Mouse (Mus musculus): Measurements from ENCODE around the gene Efcc1. TPM values are rescaled to one million over a fixed set of nuclear protein-coding genes. Genes with fewer than 3 reads are reported as not detected.

Gene Efcc1
- polyA plus RNA-seq, 1 experiment = 0.55 TPM

DNA sequence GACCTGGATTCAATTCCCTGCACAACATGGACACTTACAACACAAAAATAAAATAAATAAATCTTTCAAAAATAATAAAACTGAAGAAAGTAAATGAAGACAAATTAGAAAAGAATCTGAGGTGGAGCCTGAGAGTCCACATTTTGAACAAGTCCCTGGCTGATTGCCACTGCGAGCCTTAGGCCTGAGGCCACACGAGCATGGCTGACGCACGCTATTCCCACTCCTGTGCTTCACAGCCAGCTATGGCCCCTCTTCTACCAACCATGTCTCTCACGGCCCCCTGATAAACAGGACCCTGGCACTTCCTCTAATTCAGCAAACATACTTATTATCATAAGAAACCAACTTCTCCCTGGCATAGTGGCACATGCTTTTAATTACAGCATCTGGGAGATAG, 56.0 kb downstream of the Efcc1 start:
- WGBS = 70% methylated on average over 5 of the region's 5 CpGs
- H3K4me1 ChIP-seq (ENCODE audit: control insufficient read depth, insufficient read depth, low read length) = peaks cover 18% of the 10 kb centered on the region; the same call in 1 of the 2 replicates
- no peak overlapping the region for H3K4me3 ChIP-seq (replicated peaks; ENCODE audit: control insufficient read depth, low read depth, low read length)
- TF ChIP-seq POLR2A (IDR thresholded peaks at IDR 0.05; ENCODE audit: borderline replicate concordance, control insufficient read depth, low read depth, low read length) (no peak), CTCF (IDR thresholded peaks at IDR 0.05; ENCODE audit: control insufficient read depth, insufficient read depth, low read length) (no peak)
- no peak overlapping the region for H3K27ac ChIP-seq (ENCODE audit: control insufficient read depth, insufficient read depth, low read depth, low read length, poor library complexity)

DNA sequence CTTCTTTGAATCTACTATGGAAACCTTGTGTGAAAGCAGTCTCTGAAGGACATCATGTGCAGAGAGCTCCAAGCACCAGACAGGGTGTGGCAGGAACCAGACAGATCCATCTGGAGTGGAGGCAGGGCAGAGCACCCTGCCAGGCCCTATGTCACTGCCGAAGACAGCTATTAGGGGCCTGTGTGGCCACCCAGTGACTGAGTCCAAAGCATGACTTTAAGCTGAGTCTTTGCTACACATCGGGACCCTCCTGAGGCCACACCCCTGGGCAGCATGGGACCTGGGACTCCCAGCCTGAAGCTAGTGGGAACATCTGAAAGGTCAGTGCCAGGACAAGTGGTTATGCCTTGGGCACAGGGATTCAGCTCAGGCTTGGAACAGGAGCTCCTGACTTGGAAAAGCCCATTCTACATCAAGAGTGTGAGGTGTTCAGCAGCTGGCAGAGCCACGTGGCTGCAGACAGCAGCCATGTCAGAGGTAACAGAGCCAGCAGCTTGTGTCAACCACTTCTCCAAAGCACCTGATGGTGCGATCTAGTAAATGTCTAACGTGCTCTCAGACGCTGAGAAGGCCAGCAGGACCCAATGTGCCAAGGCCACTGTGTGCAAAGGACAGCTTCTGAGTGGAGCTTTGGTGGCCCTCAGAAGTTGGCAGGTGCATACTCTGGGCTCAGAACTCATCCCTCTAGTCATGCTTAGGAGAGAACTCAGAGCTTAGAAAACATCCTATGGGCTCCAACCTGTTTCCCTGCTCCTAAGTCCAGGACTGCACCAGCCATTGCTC, 56.6 kb downstream of the Efcc1 start:
- Histone ChIP-seq H3K4me3 (replicated peaks; ENCODE audit: control insufficient read depth, low read depth, low read length) (no peak overlapping the region), H3K4me1 (ENCODE audit: control insufficient read depth, insufficient read depth, low read length) (peaks cover 20% of the 10 kb centered on the region; the same call in 1 of the 2 replicates), H3K27ac (ENCODE audit: control insufficient read depth, insufficient read depth, low read depth, low read length, poor library complexity) (no peak overlapping the region)
- WGBS = 78% methylated on average over 6 of the region's 6 CpGs
- TF ChIP-seq CTCF (IDR thresholded peaks at IDR 0.05; ENCODE audit: control insufficient read depth, insufficient read depth, low read length) (no peak), POLR2A (IDR thresholded peaks at IDR 0.05; ENCODE audit: borderline replicate concordance, control insufficient read depth, low read depth, low read length) (no peak)

DNA sequence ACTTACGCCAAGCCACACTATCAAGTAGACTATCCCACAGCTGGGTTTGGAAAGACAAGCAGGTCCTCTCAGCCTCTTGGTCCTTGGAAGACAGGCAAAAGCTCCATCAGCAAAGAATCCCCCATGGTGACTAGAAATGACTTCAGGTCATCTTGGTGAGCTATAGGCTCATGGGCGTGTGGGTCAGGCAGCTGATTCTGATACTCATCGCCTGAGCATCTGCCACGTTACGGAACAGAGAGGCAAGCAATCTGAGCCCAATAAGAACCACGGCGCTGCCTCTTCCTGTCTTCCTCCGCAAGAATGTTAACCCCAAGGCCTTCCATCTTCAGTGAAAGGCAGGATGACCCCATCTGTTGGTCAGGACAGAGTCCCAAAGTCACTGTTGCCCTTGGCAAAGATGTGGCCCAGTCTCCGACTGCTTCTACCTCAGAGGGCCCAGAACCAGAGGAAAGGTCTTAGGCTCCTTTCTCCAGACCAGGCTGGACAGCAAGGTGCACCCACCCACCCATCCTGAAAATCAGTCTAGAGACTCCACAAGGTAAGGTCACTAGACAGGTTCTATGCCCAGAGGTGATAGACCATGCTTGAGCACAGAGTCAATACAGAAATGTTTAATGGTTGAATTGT, 57.7 kb downstream of the Efcc1 start:
- H3K4me3 ChIP-seq (replicated peaks; ENCODE audit: control insufficient read depth, low read depth, low read length) = no peak overlapping the region
- no peak for TF ChIP-seq CTCF (IDR thresholded peaks at IDR 0.05; ENCODE audit: control insufficient read depth, insufficient read depth, low read length)
- no peak for TF ChIP-seq POLR2A (IDR thresholded peaks at IDR 0.05; ENCODE audit: borderline replicate concordance, control insufficient read depth, low read depth, low read length)
- peaks cover 20% of the 10 kb centered on the region; the same call in 1 of the 2 replicates for H3K4me1 ChIP-seq (ENCODE audit: control insufficient read depth, insufficient read depth, low read length)
- H3K27ac ChIP-seq (ENCODE audit: control insufficient read depth, insufficient read depth, low read depth, low read length, poor library complexity) = no peak overlapping the region; the same call in 1 of the 2 replicates
- 82% methylated on average over 9 of the region's 9 CpGs for WGBS

DNA sequence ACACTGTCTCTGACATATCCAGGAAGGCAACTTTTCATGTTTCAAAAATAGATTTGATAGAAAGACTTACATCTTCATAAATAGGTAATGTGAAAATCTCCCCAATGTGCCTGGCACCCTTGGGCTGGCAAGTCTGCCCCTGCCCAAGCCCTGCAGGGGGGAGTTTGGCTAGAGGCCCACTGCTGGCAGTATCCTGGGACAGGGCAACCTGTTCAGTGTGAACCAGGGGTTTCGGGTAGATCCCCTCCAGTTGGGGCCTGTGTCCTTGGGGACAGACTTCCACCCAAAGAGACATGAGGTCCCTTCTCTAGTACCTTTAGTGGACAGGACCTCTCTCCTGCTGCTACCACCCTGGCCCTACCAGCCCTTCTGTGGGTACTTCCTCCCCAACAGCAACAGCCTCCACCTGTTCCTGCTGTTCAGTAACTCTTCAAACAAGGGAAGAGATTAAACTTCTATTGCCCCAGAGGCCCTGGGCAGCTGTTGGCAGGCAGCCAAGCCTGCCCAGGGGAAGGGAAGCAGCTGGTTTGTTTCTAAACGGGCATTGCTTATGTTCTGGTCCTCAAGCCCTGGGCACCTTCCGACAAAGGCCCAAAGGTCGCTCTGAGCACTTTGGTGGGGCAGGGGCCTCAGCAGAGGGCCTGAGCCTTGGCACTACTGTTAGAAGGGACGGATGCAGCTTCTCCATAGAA, 58.4 kb downstream of the Efcc1 start:
- peak overlapping the region; percentile 89 for H3K27ac ChIP-seq (ENCODE audit: control insufficient read depth, insufficient read depth, low read depth, low read length, poor library complexity)
- TF ChIP-seq POLR2A (IDR thresholded peaks at IDR 0.05; ENCODE audit: borderline replicate concordance, control insufficient read depth, low read depth, low read length) = no peak
- peaks cover 20% of the 10 kb centered on the region; the same call in 1 of the 2 replicates for H3K4me1 ChIP-seq (ENCODE audit: control insufficient read depth, insufficient read depth, low read length)
- H3K4me3 ChIP-seq (replicated peaks; ENCODE audit: control insufficient read depth, low read depth, low read length) = no peak overlapping the region
- 10% methylated on average over 5 of the region's 5 CpGs for WGBS

DNA sequence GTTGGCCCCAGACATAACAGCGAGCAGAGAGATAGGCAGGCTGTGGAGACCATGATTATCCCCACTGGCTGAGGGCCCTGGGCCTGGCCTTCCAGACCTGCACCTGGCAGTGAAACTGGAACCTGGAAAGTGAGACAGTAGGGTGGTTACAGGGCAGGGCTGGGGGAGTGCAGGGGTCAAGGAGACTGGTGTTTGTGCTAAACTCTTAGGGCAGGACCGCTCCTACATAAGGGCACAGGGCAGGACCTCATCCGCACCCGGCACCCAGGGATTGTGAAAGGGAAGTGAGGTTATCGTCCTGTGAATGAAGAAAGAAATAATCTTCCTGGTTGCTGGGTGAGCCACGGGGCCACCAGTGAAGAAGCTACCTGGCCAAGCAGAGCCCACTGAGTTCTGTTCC, 59.1 kb downstream of the Efcc1 start:
- no peak for TF ChIP-seq POLR2A (IDR thresholded peaks at IDR 0.05; ENCODE audit: borderline replicate concordance, control insufficient read depth, low read depth, low read length)
- TF ChIP-seq CTCF (IDR thresholded peaks at IDR 0.05; ENCODE audit: control insufficient read depth, insufficient read depth, low read length) = no peak
- no peak overlapping the region for H3K4me3 ChIP-seq (replicated peaks; ENCODE audit: control insufficient read depth, low read depth, low read length)
- WGBS = 37% methylated on average over 6 of the region's 6 CpGs
- peaks cover 20% of the 10 kb centered on the region; the same call in 1 of the 2 replicates for H3K4me1 ChIP-seq (ENCODE audit: control insufficient read depth, insufficient read depth, low read length)
- peak overlapping the region; percentile 89 for H3K27ac ChIP-seq (ENCODE audit: control insufficient read depth, insufficient read depth, low read depth, low read length, poor library complexity)

DNA sequence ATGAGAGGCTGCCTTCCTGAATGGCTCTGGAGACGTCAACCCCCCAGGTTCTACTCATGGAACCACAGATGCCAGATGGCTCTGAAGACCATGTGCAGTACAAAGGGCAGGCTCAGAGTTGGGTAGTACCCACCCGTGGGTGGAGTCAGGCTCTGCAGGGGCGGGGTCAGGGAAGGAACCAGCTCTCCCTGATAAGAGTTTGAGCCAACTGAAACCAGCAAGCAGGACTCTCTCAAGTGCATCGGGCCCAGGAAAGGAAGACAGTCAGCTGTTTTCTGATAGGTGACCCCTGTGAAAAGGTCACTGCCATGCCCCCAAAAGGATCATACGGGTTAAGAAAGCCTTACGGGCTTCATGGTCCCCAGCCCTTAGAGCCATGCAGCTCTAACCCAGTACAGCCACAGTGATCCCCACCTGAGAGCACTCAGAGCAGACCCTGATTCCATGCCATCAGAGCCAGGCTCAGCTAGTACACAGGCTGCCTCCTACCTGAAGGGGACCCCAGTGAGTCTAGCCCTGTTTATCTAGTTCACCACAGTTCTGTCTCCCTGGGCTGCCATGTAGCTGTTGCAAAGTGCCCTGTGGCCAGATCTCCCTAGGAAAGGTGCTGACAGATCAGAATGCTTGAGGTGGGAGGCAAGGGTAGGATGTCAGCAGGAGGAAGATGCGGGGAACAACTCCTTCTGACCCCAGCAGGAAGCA, 60.3 kb downstream of the Efcc1 start:
- 23% methylated on average over 7 of the region's 7 CpGs for WGBS
- H3K4me1 ChIP-seq (ENCODE audit: control insufficient read depth, insufficient read depth, low read length) = peaks cover 20% of the 10 kb centered on the region; the same call in 1 of the 2 replicates
- no peak for TF ChIP-seq CTCF (IDR thresholded peaks at IDR 0.05; ENCODE audit: control insufficient read depth, insufficient read depth, low read length)
- TF ChIP-seq POLR2A (IDR thresholded peaks at IDR 0.05; ENCODE audit: borderline replicate concordance, control insufficient read depth, low read depth, low read length) = no peak
- no peak overlapping the region for H3K4me3 ChIP-seq (replicated peaks; ENCODE audit: control insufficient read depth, low read depth, low read length)
- H3K27ac ChIP-seq (ENCODE audit: control insufficient read depth, insufficient read depth, low read depth, low read length, poor library complexity) = peak overlapping the region; percentile 89

DNA sequence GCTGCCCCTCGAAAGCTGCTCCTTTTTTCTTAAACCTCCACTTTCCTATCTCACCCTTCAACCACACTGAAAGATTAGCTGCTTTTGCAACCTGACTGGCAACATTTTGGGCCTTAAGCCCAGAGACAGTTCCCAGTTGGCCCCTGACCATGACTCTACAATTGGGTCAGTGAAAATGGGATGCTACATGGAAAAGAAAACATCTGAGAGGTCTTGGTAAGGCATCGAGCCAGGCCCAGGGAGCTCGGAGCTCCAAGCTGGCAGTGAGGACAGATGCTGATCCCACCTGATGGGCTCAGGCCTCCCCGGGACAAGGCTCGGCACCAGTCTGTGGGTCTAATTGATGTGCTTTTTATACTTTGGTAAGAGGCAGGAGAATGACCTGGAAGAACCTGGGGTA, 61.2 kb downstream of the Efcc1 start:
- H3K27ac ChIP-seq (ENCODE audit: control insufficient read depth, insufficient read depth, low read depth, low read length, poor library complexity) = peak overlapping the region; percentile 89; the same call in 1 of the 2 replicates
- no peak overlapping the region for H3K4me3 ChIP-seq (replicated peaks; ENCODE audit: control insufficient read depth, low read depth, low read length)
- 88% methylated on average over 5 of the region's 5 CpGs for WGBS
- peaks cover 20% of the 10 kb centered on the region; the same call in 1 of the 2 replicates for H3K4me1 ChIP-seq (ENCODE audit: control insufficient read depth, insufficient read depth, low read length)
- TF ChIP-seq POLR2A (IDR thresholded peaks at IDR 0.05; ENCODE audit: borderline replicate concordance, control insufficient read depth, low read depth, low read length) = no peak
- TF ChIP-seq CTCF (IDR thresholded peaks at IDR 0.05; ENCODE audit: control insufficient read depth, insufficient read depth, low read length) = no peak

Data from bone marrow, adult 2 months (tissue).